ENCODE assay signal across 8 mouse cellular contexts in the genomic region with DNA sequence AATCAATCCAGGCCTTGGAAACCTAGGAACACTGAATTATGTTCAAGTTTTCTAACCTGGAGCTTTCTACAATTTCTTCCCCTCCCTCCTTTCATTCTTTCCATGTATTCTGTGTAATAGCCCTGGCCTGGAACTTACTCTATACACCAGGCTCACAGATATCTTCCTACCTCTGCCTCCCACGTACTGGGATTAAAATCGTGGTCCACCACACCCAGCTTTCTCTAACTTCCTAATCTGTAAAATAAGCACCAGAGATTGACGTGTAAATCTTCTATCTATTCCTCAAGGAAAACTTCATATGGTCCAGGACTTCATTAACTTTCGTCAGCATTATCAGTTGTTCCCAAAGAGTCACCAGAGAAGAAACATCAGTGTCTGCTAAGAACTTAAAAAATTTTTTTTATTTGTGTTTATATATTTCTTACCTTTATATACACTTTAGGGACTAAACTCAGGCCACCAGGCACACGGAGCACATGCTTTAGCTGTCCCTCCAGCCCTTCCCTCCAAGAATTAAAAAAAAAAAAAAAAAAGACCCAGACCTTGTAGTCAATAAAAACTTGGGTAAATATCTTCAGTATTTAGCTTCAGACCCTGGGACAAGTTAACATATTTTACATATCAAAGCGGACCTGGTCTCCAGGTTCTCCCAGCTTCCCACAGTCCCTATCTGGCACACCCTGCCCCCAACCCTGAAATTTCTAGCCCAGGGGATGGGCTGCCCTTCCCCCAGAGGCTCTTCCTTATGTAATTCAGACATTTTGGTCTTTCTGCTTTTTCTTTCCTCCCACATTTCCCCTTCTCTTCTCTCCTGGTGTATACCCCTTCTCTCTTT. TPM values are rescaled to one million over a fixed set of nuclear protein-coding genes. Genes with fewer than 3 reads are reported as not detected.
A peak's percentile ranks its signal among the peaks of the same experiment; 100 is the strongest.
DNase-seq lines count a peak whose midpoint lies in the region; ATAC-seq and TF ChIP-seq lines count a peak whose summit lies in the region.

No protein-coding gene starts in this region.

- H3K4me2 ChIP-seq in kidney, embryonic 15.5 days, result peak overlapping the region; percentile 63

- H3K27ac ChIP-seq in kidney, embryonic 15.5 days, result peak overlapping the region; percentile 98
- peak overlapping the region; percentile 75 for H3K27ac ChIP-seq in bone marrow macrophage, adult 2 months (ENCODE audit: insufficient read depth, low read depth, low read length)
- peak overlapping the region; percentile 95 for H3K27ac ChIP-seq in hindbrain, embryonic 10.5 days
- H3K27ac ChIP-seq in midbrain, embryonic 10.5 days (replicated peaks), result peak overlapping the region; percentile 94

- H3K4me1 ChIP-seq in kidney, embryonic 15.5 days, result peaks cover 32% of the 10 kb centered on the region
- peaks cover 23% of the 10 kb centered on the region for H3K4me1 ChIP-seq in bone marrow macrophage, adult 2 months (ENCODE audit: control insufficient read depth, insufficient read depth, low read length)
- peaks cover 48% of the 10 kb centered on the region for H3K4me1 ChIP-seq in hindbrain, embryonic 10.5 days (replicated peaks)
- peaks cover 55% of the 10 kb centered on the region for H3K4me1 ChIP-seq in midbrain, embryonic 10.5 days

- no peak for ATAC-seq in kidney, embryonic 15.5 days (replicated peaks; ENCODE audit: low FRiP score)

- H3K27me3 ChIP-seq in kidney, embryonic 15.5 days, result no peaks in the 10 kb centered on the region
- H3K27me3 ChIP-seq in hindbrain, embryonic 10.5 days (ENCODE audit: insufficient read depth, poor library complexity, severe bottlenecking), result no peaks in the 10 kb centered on the region
- H3K27me3 ChIP-seq in midbrain, embryonic 10.5 days (ENCODE audit: low read depth, poor library complexity, severe bottlenecking), result no peaks in the 10 kb centered on the region

- WGBS in kidney, embryonic 15.5 days, result 7% methylated on average over 6 of the region's 6 CpGs
- 3% methylated on average over 6 of the region's 6 CpGs for WGBS in hindbrain, embryonic 10.5 days
- 3% methylated on average over 6 of the region's 6 CpGs for WGBS in midbrain, embryonic 10.5 days

- H3K9ac ChIP-seq in kidney, embryonic 15.5 days, result peak overlapping the region; percentile 73

- H3K36me3 ChIP-seq in kidney, embryonic 15.5 days, result no peaks in the 10 kb centered on the region
- no peaks in the 10 kb centered on the region for H3K36me3 ChIP-seq in hindbrain, embryonic 10.5 days
- H3K36me3 ChIP-seq in midbrain, embryonic 10.5 days, result no peaks in the 10 kb centered on the region

- DNase-seq in kidney, adult 18-20 months, result no peak
- DNase-seq in hindbrain, embryonic 10.5 days (ENCODE audit: low spot score), result peak; percentile 45
- DNase-seq in midbrain, embryonic 10.5 days (ENCODE audit: low spot score), result peak; percentile 52
- DNase-seq in cerebellum, postnatal 4 days (ENCODE audit: low spot score in 2 of 2), result no peak
- no peak for DNase-seq in urinary bladder, postnatal 10 days (ENCODE audit: low spot score)
- no peak for DNase-seq in frontal cortex, postnatal 14 days (ENCODE audit: low spot score in 2 of 2)

- peak overlapping the region; percentile 48 for H3K4me3 ChIP-seq in kidney, embryonic 15.5 days (replicated peaks)
- H3K4me3 ChIP-seq in bone marrow macrophage, adult 2 months (ENCODE audit: insufficient read depth, low read length), result peak overlapping the region; percentile 57
- peak overlapping the region; percentile 60 for H3K4me3 ChIP-seq in hindbrain, embryonic 10.5 days
- H3K4me3 ChIP-seq in midbrain, embryonic 10.5 days, result peak overlapping the region; percentile 63

- TF ChIP-seq POLR2A in bone marrow macrophage, adult 2 months (IDR thresholded peaks at IDR 0.05; ENCODE audit: borderline replicate concordance, low read depth, low read length), result no peak

- no peaks in the 10 kb centered on the region for H3K9me3 ChIP-seq in kidney, embryonic 15.5 days (replicated peaks)
- no peaks in the 10 kb centered on the region for H3K9me3 ChIP-seq in hindbrain, embryonic 10.5 days
- no peaks in the 10 kb centered on the region for H3K9me3 ChIP-seq in midbrain, embryonic 10.5 days (replicated peaks)

- no peak for TF ChIP-seq CTCF in bone marrow macrophage, adult 2 months (IDR thresholded peaks at IDR 0.05; ENCODE audit: low read depth, low read length)

RNA-seq across cellular contexts. Expression of a gene that starts 1.0 kb away (rescaled TPM):
- polyA plus RNA-seq in kidney, embryonic 15.5 days (2015; fragmentation: Nextera tagmentation; extraction: Ambion mirVana), result 123 and 142 TPM in 2 replicates
- polyA plus RNA-seq in bone marrow macrophage, adult 2 months (2012; ENCODE audit: insufficient read depth, insufficient read length, missing spikeins), result 1.6 and 2.5 TPM in 2 replicates
- polyA plus RNA-seq in hindbrain, embryonic 10.5 days (2016; fragmentation: Nextera tagmentation; extraction: Ambion mirVana), result 101 and 107 TPM in 2 replicates
- 95.1 and 103 TPM in 2 replicates for polyA plus RNA-seq in midbrain, embryonic 10.5 days (2016; fragmentation: Nextera tagmentation; extraction: Ambion mirVana)

RNA-seq across cellular contexts. Expression of a gene that starts 6.9 kb away (rescaled TPM):
- 6.5 and 7.5 TPM in 2 replicates for polyA plus RNA-seq in kidney, embryonic 15.5 days (2015; fragmentation: Nextera tagmentation; extraction: Ambion mirVana)
- 2.3 and 3.2 TPM in 2 replicates for polyA plus RNA-seq in bone marrow macrophage, adult 2 months (2012; ENCODE audit: insufficient read depth, insufficient read length, missing spikeins)
- 4.8 and 10.9 TPM in 2 replicates for polyA plus RNA-seq in hindbrain, embryonic 10.5 days (2016; fragmentation: Nextera tagmentation; extraction: Ambion mirVana)
- 6.2 and 10.8 TPM in 2 replicates for polyA plus RNA-seq in midbrain, embryonic 10.5 days (2016; fragmentation: Nextera tagmentation; extraction: Ambion mirVana)

RNA-seq across cellular contexts. Expression of a gene that starts 8.3 kb away (rescaled TPM):
- 3.6 TPM in 2 replicates for polyA plus RNA-seq in kidney, embryonic 15.5 days (2015; fragmentation: Nextera tagmentation; extraction: Ambion mirVana)
- polyA plus RNA-seq in bone marrow macrophage, adult 2 months (2012; ENCODE audit: insufficient read depth, insufficient read length, missing spikeins), result not detected in 2 replicates
- 1.8 and 2.2 TPM in 2 replicates for polyA plus RNA-seq in hindbrain, embryonic 10.5 days (2016; fragmentation: Nextera tagmentation; extraction: Ambion mirVana)
- 0.67 and 1.3 TPM in 2 replicates for polyA plus RNA-seq in midbrain, embryonic 10.5 days (2016; fragmentation: Nextera tagmentation; extraction: Ambion mirVana)

RNA-seq across cellular contexts. Expression of a gene that starts 8.4 kb away (rescaled TPM):
- 6.0 and 6.9 TPM in 2 replicates for polyA plus RNA-seq in kidney, embryonic 15.5 days (2015; fragmentation: Nextera tagmentation; extraction: Ambion mirVana)
- 3.8 and 7.9 TPM in 2 replicates for polyA plus RNA-seq in bone marrow macrophage, adult 2 months (2012; ENCODE audit: insufficient read depth, insufficient read length, missing spikeins)
- 4.7 and 5.1 TPM in 2 replicates for polyA plus RNA-seq in hindbrain, embryonic 10.5 days (2016; fragmentation: Nextera tagmentation; extraction: Ambion mirVana)
- 3.8 TPM in 2 replicates for polyA plus RNA-seq in midbrain, embryonic 10.5 days (2016; fragmentation: Nextera tagmentation; extraction: Ambion mirVana)

RNA-seq across cellular contexts. Expression of a gene that starts 11.2 kb away (rescaled TPM):
- polyA plus RNA-seq in kidney, embryonic 15.5 days (2015; fragmentation: Nextera tagmentation; extraction: Ambion mirVana), result 10.6 and 10.9 TPM in 2 replicates
- polyA plus RNA-seq in bone marrow macrophage, adult 2 months (2012; ENCODE audit: insufficient read depth, insufficient read length, missing spikeins), result 9.8 and 11.9 TPM in 2 replicates
- 7.0 and 7.3 TPM in 2 replicates for polyA plus RNA-seq in hindbrain, embryonic 10.5 days (2016; fragmentation: Nextera tagmentation; extraction: Ambion mirVana)
- 4.5 and 6.4 TPM in 2 replicates for polyA plus RNA-seq in midbrain, embryonic 10.5 days (2016; fragmentation: Nextera tagmentation; extraction: Ambion mirVana)

Comparison
In these comparisons a context has a peak if more than half of its experiments do, and no peak if none do; other contexts are left out.
1. DNase-seq: peak in hindbrain, embryonic 10.5 days (single experiment) and midbrain, embryonic 10.5 days (single experiment); none in kidney, adult 18-20 months (single experiment), cerebellum, postnatal 4 days (0 of 2), urinary bladder, postnatal 10 days (single experiment) and frontal cortex, postnatal 14 days (0 of 2).
2. RNA of a gene that starts 1.0 kb away (polyA plus RNA-seq): 123 to 142 TPM in kidney, embryonic 15.5 days, 95.1 to 103 TPM in midbrain, embryonic 10.5 days and 101 to 107 TPM in hindbrain, embryonic 10.5 days; 1.6 to 2.5 TPM in bone marrow macrophage, adult 2 months; every median in the first group is over 10 times any median in the second.
3. Peak in every context shown above with its lines, with median percentiles within 50 percentile points of each other: H3K27ac ChIP-seq and H3K4me3 ChIP-seq.